Mouse (Mus musculus) small intestine, adult 2 months (tissue): ENCODE data around the gene Tead3. TPM values are rescaled to one million over a fixed set of nuclear protein-coding genes. Genes with fewer than 3 reads are reported as not detected.

Experiments
- H3K27ac ChIP-seq: fragments of 200-500 bp; 2 replicates; pipeline ENCODE4 v1.5.1; 2012; ENCODE audit warnings: low read depth, low read length, control low read depth, inconsistent platforms; ENCODE audit not compliant: insufficient read depth
- H3K27me3 ChIP-seq: fragments of 200-500 bp; 2 replicates; pipeline ENCODE4 v1.6.1; 2012; ENCODE audit warnings: mild to moderate bottlenecking, moderate library complexity, low read length, inconsistent platforms; ENCODE audit not compliant: control insufficient read depth, insufficient read depth
- H3K36me3 ChIP-seq: fragments of 200-500 bp; 2 replicates; pipeline ENCODE4 v1.6.1; 2012; ENCODE audit warnings: mild to moderate bottlenecking, low read length, control low read depth, inconsistent platforms; ENCODE audit not compliant: control insufficient read depth, insufficient read depth
- H3K4me1 ChIP-seq: fragments of 200-500 bp; 2 replicates; pipeline ENCODE4 v1.6.1; 2012; ENCODE audit warnings: low read length, inconsistent platforms, mixed read lengths; ENCODE audit not compliant: control insufficient read depth, insufficient read depth, insufficient read length
- H3K4me3 ChIP-seq: fragments of 200-500 bp; 2 replicates; pipeline ENCODE4 v1.5.1; 2012; ENCODE audit warnings: low read depth, mild to moderate bottlenecking, control low read depth, inconsistent platforms, low read length, moderate library complexity
- CTCF ChIP-seq: fragments of 200-500 bp; IDR thresholded peaks from 2 replicates; pipeline ENCODE4 v1.5.1; 2012; ENCODE audit warnings: low read depth, mild to moderate bottlenecking, control low read depth, inconsistent platforms, low read length, moderate library complexity, mixed read lengths; ENCODE audit not compliant: insufficient replicate concordance, insufficient read length; ENCODE audit errors: extremely low read depth
- POLR2A ChIP-seq: fragments of 200-500 bp; IDR thresholded peaks from 2 replicates; pipeline ENCODE4 v1.6.1; 2012; ENCODE audit warnings: low read depth, mild to moderate bottlenecking, control low read depth, inconsistent platforms, low read length, moderate library complexity
- WGBS: fragments of 180-500 bp; shearing (Covaris S2); methylation state at CpG from one replicate; pipeline ENCODE4 v1.1.7; 2018; 5-methylcytosine and 5-hydroxymethylcytosine counted together
- polyA plus RNA-seq: library from polyadenylated mRNA; depleted of rRNA; stranded (reverse); fragments of >200 nt; gene quantifications from 2 replicates; pipeline ENCODE4 v1.2.3, GENCODE M21; 2012; rRNA removed

The Tead3 gene
- 25.2 and 36.7 TPM in 2 replicates for polyA plus RNA-seq

GRCm38 (mm10) chr17:28350466-28351352 lies at the start of gene Tead3:
Gene Tead3 (minus strand): TSS chr17:28350817.
- H3K27me3 ChIP-seq: peaks cover 6% of the 10 kb centered on the region
- WGBS: under 1% methylated on average over 66 of the region's 73 CpGs
- no peaks in the 10 kb centered on the region for H3K36me3 ChIP-seq
- peak within 1 kb of the TSS; percentile 86 for H3K27ac ChIP-seq
- H3K4me1 ChIP-seq: peaks cover 19% of the 10 kb centered on the region
- H3K4me3 ChIP-seq: peak within 1 kb of the TSS; percentile 83
- TF ChIP-seq POLR2A (0 out of 2 replicates have a peak, but pooled peaks have one; percentile 26), CTCF (no peak)

DNA sequence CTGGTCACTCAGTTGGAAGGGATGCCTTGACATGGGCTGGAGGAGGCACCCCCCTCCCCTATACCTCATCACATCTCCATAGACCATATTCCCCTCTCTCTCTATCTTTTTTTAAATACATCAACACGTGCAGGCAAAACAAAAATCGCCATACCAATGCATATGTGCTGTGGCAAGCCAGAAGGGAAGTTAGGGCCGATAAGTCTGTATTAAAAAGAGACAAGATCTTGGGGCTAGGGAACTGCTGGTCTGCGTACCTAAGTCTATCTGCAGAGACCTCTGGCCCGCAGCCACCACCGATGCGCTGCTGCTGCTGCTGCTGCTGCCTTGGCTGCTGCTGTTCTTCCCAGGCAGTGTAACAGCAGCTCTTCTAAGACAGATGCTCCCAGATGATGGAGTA lies 44.4 kb upstream of the Tead3 start:
- H3K27ac ChIP-seq: no peak overlapping the region
- WGBS: 85% methylated on average over 7 of the region's 7 CpGs
- no peaks in the 10 kb centered on the region for H3K27me3 ChIP-seq
- no peaks in the 10 kb centered on the region for H3K4me1 ChIP-seq
- H3K4me3 ChIP-seq: no peak overlapping the region
- TF ChIP-seq CTCF (no peak), POLR2A (no peak)
- peaks cover 3% of the 10 kb centered on the region; the same call in 1 of the 2 replicates for H3K36me3 ChIP-seq

DNA sequence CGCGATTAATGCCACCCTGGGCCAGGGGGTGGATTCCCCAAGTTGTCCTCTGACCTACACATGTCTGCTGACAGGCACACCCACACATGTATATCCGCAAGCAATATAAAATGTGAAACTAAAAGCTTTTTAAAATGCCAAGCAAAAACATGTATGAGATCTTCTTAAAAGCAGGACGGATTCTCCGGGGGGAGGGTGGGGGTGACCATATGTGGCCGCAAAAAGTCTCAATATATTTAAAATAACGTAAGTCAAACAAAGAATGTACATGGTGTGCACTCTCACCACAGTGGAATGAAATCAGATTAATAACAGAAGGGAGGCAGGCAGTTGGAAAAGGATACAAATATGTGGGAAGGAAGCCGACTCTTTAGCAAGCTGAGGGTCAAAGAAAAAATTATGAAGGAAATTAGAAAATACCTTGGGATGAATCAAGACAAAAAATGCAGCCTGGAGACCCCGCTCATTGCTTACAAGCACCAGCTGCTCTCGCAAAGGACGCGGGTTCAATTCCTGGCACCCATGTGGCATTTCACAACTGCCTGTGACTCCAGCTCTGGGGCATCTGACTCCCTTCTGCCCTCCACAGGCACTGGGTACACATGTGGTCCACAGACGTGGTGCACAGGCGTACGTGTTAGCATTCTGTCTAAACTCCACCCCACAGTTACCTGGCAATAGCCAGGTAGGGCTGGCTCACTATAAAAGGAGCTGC lies 43.6 kb upstream of the Tead3 start:
- no peak overlapping the region for H3K4me3 ChIP-seq
- no peak for TF ChIP-seq POLR2A
- TF ChIP-seq CTCF: no peak

DNA sequence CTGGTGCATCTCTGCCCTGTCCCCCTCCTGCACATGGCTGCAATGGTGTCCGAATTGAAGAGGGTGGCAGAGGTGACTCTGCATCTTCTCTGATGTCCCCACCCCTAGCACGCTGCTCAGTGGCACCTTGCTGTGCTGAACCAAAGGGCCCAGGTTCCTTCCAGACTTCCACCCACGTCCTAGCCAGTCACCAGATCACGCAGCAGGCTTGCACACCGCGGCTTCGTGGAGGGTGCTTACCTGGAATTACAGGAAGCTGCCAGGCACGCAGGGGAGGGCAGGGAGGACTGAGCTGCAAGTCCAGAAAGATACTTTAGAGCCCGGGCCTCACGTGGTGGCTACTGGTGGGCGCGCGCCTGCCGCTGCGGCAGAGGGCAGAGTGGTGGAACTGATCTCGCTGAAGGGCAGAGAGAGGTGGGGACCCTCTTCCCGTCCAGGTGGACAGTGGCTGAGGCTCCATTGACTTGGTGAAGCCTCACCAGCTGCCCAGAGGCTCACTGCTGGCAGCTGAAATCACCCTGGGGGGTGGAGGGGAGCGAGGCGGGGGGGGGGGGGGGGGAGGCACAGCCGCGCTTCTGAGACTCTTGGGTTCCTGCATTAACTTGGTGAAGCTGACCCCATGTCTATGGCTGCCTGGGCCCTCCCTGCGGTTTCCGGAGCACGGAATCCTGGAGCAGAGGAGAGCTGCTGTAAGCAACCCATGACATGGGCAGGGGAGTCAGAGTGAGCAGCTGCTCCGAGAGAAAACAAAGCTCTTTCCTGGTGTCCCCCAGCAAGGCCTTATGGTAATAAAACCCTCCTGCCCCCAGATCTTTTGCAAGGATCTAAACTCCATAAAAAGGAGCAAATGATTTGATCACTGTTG lies 41.2 kb upstream of the Tead3 start:
- H3K27me3 ChIP-seq: no peaks in the 10 kb centered on the region
- TF ChIP-seq POLR2A (no peak), CTCF (no peak)
- no peak overlapping the region; the same call in 1 of the 2 replicates for H3K4me3 ChIP-seq
- WGBS: 17% methylated on average over 24 of the region's 25 CpGs
- H3K36me3 ChIP-seq: no peaks in the 10 kb centered on the region
- no peak overlapping the region for H3K27ac ChIP-seq
- no peaks in the 10 kb centered on the region for H3K4me1 ChIP-seq

More for the DNA sequence above, 43.6 kb upstream of the Tead3 start:
- no peaks in the 10 kb centered on the region for H3K4me1 ChIP-seq
- H3K27me3 ChIP-seq: no peaks in the 10 kb centered on the region
- H3K36me3 ChIP-seq: peaks cover 3% of the 10 kb centered on the region; the same call in 1 of the 2 replicates
- WGBS: 72% methylated on average over 15 of the region's 15 CpGs
- H3K27ac ChIP-seq: no peak overlapping the region

- WGBS: 78% methylated on average over 3 of the region's 3 CpGs
These were observed 37.9 kb upstream of the Tead3 start for GRCm38 (mm10) chr17:28388534-28388933.

GRCm38 (mm10) chr17:28386150-28386905 lies 35.7 kb upstream of the Tead3 start:
- 11% methylated on average over 23 of the region's 23 CpGs for WGBS
- 0 out of 2 replicates have a peak, but pooled peaks cover 5% of the 10 kb centered on the region for H3K27me3 ChIP-seq
- no peaks in the 10 kb centered on the region for H3K36me3 ChIP-seq
- no peak for TF ChIP-seq POLR2A
- TF ChIP-seq CTCF: peak; percentile 95
- H3K4me3 ChIP-seq: no peak overlapping the region
- no peaks in the 10 kb centered on the region for H3K4me1 ChIP-seq
- no peak overlapping the region for H3K27ac ChIP-seq

More at GRCm38 (mm10) chr17:28388534-28388933, 37.9 kb upstream of the Tead3 start:
- Histone ChIP-seq H3K27me3 (0 out of 2 replicates have a peak, but pooled peaks cover 5% of the 10 kb centered on the region), H3K27ac (no peak overlapping the region), H3K4me3 (no peak overlapping the region), H3K4me1 (no peaks in the 10 kb centered on the region), H3K36me3 (no peaks in the 10 kb centered on the region)
- TF ChIP-seq POLR2A: no peak
- TF ChIP-seq CTCF: no peak
